Mouse (Mus musculus) v-Abl transformed pro-B cells (cell line): ENCODE data around the gene Nsd2.

Experiments
- in situ Hi-C, 2 experiments: fragments of 400-800 bp; cut with MboI; formaldehyde crosslinking; loops; one replicate each; pipeline ENCODE4 v1.15.1; 2025; ENCODE audit not compliant: unreplicated experiment in 2 of 2

The Nsd2 gene

GRCm38 (mm10) chr5:33819876-33820732, at the start of gene Nsd2:
Nsd2 (plus strand) TSS chr5:33820725.
- in situ Hi-C loops = no loop called here

- in situ Hi-C loops = no loop called here
Observed at GRCm38 (mm10) chr5:33777195-33777594, 43.3 kb upstream of the Nsd2 start.

GRCm38 (mm10) chr5:33781964-33782344, 38.6 kb upstream of the Nsd2 start:
- in situ Hi-C loops = no loop called here

- in situ Hi-C loops = no loop called here
Observed at GRCm38 (mm10) chr5:33782345-33782998, 38.1 kb upstream of the Nsd2 start, which contains the start of gene Letm1. Letm1 (minus strand) TSS chr5:33782817.

- in situ Hi-C loops = no loop called here
Observed at GRCm38 (mm10) chr5:33782999-33783390, 37.5 kb upstream of the Nsd2 start.

- in situ Hi-C loops = no loop called here
Observed at GRCm38 (mm10) chr5:33791912-33792643, 28.4 kb upstream of the Nsd2 start.

- in situ Hi-C loops = no loop called here
Observed at GRCm38 (mm10) chr5:33803337-33803736, 17.2 kb upstream of the Nsd2 start.

- in situ Hi-C loops = no loop called here
Observed at GRCm38 (mm10) chr5:33811519-33811918, 9.0 kb upstream of the Nsd2 start.

- in situ Hi-C loops = no loop called here
Observed at GRCm38 (mm10) chr5:33816008-33816725, 4.4 kb upstream of the Nsd2 start.

- in situ Hi-C loops = no loop called here
Observed at GRCm38 (mm10) chr5:33818104-33818503, 2.4 kb upstream of the Nsd2 start.

GRCm38 (mm10) chr5:33819141-33819875, 1.2 kb upstream of the Nsd2 start:
- in situ Hi-C loops = no loop called here

GRCm38 (mm10) chr5:33820733-33821621, 452 bp downstream of the Nsd2 start:
- in situ Hi-C loops = no loop called here

- in situ Hi-C loops = no loop called here
Observed at GRCm38 (mm10) chr5:33821901-33822427, 1.4 kb downstream of the Nsd2 start.

GRCm38 (mm10) chr5:33822456-33822855, 1.9 kb downstream of the Nsd2 start:
- in situ Hi-C loops = no loop called here

- in situ Hi-C loops = no loop called here
Observed at GRCm38 (mm10) chr5:33826001-33826400, 5.5 kb downstream of the Nsd2 start.

GRCm38 (mm10) chr5:33828107-33828506, 7.6 kb downstream of the Nsd2 start:
- in situ Hi-C loops = no loop called here

GRCm38 (mm10) chr5:33829958-33830357, 9.4 kb downstream of the Nsd2 start:
- in situ Hi-C loops = no loop called here

GRCm38 (mm10) chr5:33830832-33831231, 10.3 kb downstream of the Nsd2 start:
- in situ Hi-C loops = no loop called here

GRCm38 (mm10) chr5:33841331-33841730, 20.8 kb downstream of the Nsd2 start:
- in situ Hi-C loops = no loop called here
